Mouse (Mus musculus): ENCODE data around the gene Tlr13. TPM values are rescaled to one million over a fixed set of nuclear protein-coding genes. Genes with fewer than 3 reads are reported as not detected.

The Tlr13 gene
- 0.82 and 1.0 TPM in 2 replicates for polyA plus RNA-seq (2012; rRNA removed)

DNA sequence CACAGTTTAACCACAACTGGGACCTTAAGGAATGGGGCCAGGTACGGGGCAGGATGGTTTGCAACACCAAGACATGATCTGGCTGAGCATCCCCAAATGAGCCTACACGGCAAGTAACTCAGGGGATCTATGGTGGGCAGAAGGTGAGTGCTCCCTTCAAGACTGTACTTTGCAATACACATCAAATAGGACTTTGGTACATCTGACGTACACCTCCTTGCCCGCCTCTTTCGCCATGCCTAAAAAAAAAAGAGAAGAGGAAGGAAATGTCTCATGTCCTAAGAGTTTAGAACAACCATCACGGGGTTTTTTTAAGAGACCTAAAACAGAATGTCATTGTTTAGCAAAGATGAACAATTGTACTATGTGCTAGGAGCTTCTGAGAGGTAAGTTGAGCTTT, at the start of gene Tlr13:
Gene Tlr13 (plus strand): TSS at position 269 of the 400 bp plus-strand sequence.
- DNase-seq (ENCODE audit: low read depth), result no peak

DNA sequence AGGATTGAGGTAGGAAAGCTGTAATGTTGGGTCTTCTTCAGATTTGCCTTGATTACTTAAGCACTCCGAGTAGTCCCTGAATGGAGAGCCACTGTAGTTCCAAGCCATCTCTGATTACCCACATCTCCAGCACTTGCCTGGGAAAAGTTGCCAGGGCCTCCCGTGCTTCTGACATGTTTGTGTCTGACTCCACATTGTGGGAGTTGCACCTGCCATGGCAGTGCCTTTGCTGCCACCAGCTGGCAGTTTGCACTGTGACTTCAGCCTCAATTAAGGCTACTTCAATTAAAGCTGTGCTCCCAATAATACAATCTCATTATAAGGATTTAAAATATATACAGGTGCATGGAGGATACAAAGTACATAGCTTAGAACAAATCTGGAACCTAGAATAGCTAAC, 37.5 kb upstream of the Tlr13 start:
- no peak for DNase-seq (ENCODE audit: low read depth)

DNA sequence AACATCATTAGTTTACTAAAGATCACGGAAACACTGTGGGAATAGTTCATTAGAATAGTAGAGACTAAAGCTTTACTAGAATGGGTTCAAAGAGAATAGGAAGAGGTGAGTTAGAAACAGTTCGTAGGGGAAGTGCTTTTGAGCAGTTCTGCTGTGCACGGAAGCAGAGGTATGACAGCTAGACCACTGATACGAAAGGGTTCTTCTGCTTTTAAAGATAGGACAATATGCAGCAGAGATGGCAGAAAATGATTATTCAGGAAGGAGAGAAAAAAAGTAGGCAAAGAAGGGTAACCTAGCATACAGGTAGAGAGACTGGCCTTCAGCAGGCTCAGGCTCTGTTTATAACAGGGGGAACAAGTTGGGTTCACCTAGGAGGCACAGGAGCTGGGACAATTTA, 29.1 kb upstream of the Tlr13 start:
- DNase-seq (ENCODE audit: low read depth), result no peak

DNA sequence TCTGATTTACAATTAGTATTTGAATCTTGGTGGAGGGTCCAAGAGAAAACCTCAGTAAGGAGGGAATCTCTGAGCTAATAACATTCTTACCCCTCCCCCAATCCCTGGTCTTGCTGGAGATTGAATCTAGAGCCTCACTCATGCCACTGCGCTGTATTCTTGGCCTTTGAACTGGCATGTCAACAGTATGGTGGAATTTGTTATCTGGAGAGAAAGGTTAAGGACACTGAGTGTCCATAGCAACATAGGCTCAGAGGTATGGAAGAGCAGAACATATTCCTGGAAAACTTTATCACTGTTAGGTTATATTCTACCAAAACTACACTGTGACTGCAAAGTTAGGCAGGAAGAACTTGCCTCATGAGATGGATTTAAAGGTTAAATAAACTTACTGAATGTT, 28.3 kb upstream of the Tlr13 start:
- DNase-seq (ENCODE audit: low read depth), result no peak

DNA sequence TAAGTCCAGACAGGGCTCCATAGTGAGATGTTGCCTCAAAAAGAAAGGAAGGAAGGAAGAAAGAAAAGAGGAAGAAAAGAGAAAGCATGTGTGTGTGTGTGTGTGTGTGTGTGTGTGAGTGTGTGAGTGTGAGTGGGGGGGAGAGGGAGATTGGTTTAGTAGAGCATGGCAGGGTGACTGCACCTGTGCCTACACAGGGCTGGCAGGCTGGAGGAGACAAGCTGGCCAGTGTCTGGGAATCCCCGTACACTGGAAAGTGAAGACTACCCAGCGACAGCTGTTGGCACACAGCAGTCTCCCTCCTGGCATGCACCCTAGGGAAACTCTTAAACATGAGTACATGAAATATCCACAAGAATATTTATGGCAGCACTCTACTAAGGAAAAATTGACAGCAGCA, 20.2 kb upstream of the Tlr13 start:
- DNase-seq (ENCODE audit: low read depth), result no peak

DNA sequence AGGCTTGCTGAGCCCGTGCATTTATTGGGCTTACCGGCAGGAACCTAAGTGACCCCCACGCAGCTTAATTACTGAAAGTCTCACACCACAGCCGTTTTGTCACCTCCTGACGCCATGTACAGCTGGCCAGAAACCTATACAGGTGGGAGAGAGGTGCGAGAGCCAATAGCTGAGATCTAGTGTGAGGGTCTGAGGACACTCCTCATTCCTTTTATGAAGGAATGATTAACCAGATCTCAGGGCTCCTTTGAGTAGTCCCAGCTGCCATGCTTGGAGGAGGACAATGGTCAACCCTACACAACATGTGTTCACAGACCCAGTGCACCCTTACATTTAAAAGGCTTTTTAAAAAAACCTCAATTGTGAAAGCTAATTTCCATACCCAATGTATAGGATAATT, 14.7 kb upstream of the Tlr13 start:
- no peak for DNase-seq (ENCODE audit: low read depth)

DNA sequence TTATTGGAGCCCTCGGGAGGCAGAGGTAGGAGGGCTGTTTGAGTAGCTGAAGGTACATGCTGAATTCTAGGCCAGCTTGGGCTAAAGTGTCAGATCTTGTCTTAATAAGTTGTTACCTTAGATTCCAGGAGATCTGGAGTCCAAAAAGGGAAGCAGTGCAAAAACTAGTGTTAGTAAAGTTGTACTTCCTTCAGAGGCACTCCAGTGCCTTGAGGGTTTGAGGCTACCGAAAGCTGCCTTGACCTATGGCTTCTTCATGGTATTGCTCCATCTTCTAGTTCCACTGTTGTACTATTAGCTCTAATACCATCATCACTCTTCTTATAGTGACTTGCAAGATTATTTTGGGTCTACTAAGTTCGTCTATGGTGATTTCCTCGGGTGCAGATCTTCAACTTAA, 13.1 kb upstream of the Tlr13 start:
- no peak for DNase-seq (ENCODE audit: low read depth)

DNA sequence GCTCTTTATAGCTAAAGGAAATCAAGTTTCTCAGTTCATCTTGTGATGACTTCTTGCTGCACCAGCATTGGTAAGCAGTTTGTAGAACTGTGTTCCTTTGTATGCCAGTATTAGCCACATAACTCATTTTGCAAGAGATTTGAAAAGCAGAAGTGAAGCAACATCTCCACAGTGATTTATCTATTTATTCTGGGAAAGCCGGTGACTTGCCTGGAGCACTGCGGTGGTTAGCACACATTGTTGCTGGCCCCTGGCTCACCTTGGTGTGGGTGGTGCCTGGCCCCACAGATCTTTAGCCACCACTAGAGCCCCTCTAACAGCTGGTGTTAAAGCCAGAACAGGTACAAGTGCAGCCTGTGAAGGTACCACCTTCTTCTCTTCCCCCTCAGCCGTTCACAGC, 8.1 kb upstream of the Tlr13 start:
- DNase-seq (ENCODE audit: low read depth), result no peak

DNA sequence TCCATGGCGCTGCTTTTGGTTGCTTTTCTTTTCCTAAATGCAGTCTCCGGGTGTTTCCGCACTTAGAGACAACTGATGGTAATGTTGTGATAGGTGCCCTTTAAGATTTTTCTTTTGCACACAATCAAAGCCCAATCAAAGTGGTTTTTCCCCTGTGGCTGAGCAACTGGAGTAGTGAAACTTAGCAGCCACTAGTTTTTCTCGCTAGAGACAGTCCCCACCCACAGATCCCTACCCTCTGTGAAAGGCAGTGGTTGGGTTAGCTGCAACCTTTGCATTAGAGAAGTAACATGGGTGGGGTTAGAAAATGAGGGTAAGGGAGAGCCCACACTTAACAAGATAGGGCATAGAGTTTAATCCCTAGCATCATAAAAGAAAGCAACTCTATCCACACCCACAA, 7.5 kb upstream of the Tlr13 start:
- DNase-seq (ENCODE audit: low read depth), result no peak

DNA sequence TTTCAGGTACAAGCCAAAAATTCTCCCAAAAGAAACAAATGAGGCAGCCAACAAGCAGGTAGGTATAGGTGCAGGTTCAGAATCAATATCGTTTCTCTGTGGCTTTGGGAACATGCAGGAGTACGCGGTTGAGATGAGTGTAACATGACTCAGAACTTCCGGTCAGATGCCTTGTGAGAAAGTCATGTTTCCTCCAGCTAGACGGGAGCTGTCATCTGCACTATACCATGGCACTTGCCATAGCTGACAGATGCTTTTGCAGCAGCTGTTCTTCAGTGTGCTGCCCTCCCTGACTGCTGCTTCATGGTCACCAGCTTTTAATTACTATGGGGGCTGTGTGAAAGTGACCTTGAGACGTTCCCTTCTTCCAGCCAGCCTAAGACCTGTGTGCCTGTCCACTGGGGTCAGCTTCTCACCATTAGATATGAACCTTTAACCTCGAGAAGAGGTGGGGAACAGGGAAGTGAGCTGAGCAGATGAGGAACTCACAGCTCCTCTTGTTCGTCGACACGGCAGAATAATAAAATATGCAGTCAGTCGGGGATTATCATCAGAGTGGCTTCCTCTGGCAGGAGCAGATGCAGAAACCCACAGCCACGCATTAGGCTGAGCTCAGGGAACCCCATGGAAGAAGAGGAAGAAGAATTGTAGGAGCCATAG, 7.0 kb upstream of the Tlr13 start:
- no peak for DNase-seq (ENCODE audit: low read depth)

DNA sequence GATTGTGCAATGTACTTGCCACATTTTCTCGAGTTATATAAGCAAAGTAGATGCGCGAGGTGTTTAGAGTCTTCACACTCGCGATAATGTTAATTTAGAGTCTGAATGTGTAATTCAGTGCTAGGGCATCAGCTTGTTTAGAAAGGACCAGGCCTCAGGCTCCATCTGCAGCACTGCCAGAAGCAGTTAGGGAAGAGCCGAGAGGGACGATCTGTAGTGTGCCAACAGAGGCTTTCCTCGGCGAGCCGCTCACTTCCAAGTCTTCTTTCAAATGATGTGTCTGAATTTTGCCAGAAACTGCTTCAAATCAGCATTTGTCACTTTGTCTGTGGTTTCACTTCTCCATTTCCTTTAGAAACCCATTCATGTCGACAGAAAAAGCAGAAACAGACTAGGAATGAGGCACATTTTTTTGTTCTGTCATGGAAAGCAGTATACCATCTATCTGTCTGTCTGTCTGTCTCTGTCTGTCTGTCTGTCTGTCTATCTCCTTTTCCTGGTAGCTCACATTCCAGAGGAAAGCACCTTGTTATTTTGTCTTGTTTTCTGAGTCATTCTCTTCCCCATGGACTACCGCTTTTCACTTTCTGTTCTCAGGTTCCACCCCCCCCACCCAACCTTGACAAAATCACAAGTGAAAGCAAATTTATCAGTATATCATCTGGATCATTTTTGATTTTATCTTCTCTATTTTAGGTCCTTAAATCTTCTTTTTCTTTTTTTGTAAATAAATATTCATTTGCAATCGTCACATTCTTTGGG, 3.5 kb upstream of the Tlr13 start:
- no peak for DNase-seq (ENCODE audit: low read depth)

DNA sequence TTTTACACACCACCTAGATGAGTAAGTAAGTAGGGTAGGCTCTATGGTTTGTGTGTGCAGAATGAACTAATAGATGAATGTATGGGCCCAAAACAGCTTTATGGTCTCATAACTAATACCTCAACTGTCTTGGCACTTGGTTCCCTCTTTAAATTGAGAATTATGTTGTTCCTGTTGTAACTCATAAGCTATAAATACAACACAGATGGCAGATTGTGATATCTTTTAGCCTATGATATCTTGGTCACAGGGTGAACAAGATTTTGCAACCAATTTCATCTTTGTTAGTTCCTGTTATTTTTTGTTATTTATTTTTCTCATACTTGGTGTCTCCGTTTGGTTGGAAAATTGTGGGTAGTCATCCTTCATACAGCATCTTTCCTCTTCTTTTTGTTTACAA, 5.2 kb downstream of the Tlr13 start:
- DNase-seq (ENCODE audit: low read depth), result no peak

DNA sequence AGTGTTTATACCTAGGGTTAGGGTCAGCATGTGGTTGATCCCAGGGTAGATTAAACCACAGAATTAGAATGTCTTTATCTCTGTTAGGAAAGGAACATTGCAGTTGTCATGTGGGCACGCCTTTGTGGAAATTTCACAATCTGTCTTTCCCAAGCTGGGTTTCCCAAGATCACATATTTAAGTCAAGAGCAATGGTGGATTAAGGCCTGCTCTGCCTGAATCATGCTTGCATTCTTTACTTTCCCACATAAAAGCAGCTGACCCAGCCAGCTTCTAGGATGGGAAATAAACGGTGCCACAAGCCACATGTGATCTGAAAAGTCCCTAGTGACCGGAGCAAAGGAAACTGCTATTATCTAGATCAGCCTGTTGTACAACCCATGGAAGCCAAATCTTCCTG, 6.5 kb downstream of the Tlr13 start:
- DNase-seq (ENCODE audit: low read depth), result no peak

DNA sequence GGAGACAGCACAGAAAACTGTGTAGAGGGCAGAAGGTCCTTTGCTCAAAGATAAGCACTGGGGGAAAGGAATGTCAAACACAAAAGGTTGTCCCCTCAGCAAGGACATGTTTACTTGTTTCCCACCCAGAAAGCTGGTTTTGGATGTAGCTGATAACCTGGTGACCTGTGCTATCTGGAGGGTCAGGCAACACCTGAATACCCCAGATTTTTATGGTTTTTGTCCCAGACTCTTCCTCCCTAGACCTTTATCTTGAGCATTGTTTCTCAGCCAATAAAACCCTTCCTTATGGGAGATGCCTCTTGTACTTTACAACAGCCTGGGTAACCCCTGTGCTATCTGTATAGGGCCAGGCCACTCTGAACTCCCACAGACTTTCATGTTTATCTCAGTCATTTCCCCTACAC, 11.2 kb downstream of the Tlr13 start:
- no peak for DNase-seq (ENCODE audit: low read depth)

DNA sequence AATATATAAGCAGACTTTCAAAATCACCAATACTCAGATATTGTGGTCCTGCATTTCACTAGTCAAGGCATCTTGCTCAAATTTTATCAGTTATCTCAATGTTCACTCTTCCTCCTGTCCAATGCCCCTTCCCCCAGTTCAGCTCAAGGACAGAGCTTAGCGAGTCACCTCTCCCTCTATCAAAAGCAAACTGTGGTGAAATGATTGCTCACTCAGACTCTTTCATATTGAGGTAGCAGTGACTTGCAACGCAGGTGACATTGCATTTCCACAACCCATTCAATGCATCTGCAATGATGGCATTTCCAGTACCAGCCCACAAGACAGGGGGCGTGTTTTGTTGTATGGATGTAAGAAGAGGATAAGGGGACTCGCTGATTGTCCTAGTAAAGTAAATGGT, 12.9 kb downstream of the Tlr13 start:
- DNase-seq (ENCODE audit: low read depth), result no peak

DNA sequence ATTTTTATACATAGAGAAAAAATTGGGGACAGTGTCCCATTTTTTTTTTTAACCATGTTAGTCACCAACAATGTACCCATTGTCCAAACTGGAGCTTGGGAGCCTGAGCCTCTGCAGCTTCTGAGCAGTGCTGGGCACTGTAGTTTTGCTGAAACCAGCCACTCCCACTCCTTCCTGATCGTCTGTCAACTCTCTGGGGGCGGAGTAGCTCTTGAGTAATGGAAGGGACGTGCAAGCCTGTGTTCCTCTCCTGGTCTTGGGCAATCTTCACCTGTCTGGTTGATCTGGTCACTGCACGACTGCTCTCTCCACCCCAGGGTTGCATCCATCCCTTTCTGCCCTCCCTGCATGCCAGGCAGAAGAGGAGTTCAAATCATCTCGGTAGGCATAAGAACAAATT, 21.0 kb downstream of the Tlr13 start:
- DNase-seq (ENCODE audit: low read depth), result no peak

DNA sequence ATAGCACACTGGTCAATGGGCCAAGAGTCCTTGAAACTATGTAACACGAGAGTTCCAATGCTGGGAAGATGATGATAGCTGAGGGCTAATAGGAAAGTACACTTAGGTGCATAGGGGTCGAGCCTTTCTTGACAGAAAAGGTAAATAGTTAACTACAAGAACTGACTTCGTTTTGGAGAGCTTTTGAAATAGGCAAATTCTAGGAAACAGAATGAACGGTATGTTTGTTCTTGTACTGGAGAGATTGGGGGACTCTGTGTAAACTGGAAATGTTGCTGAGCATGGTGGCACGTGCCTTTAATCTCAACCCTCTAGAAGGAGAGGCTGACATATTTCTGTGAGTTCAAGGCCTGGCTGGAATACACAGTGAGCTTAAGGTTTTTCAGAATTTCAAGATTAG, 21.6 kb downstream of the Tlr13 start:
- no peak for DNase-seq (ENCODE audit: low read depth)

DNA sequence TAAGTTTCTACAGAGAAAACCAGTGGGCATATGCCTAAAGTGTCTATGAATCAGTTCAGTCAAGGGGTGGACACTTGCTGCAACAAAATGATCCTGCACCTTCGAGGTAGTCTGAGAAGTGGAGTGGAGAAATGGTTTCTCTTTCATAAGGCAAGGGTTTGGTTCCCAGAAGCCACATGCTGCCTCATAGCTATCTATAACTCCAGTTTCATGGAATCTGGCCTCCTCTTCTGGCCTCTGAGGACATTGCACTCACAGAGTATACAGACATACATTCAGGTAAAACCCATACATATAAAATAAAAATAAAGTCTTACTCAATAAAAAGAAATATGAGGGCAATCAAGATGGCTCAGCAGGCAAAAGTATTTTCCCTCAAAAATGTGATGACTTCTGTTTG, 22.1 kb downstream of the Tlr13 start:
- DNase-seq (ENCODE audit: low read depth), result no peak

DNA sequence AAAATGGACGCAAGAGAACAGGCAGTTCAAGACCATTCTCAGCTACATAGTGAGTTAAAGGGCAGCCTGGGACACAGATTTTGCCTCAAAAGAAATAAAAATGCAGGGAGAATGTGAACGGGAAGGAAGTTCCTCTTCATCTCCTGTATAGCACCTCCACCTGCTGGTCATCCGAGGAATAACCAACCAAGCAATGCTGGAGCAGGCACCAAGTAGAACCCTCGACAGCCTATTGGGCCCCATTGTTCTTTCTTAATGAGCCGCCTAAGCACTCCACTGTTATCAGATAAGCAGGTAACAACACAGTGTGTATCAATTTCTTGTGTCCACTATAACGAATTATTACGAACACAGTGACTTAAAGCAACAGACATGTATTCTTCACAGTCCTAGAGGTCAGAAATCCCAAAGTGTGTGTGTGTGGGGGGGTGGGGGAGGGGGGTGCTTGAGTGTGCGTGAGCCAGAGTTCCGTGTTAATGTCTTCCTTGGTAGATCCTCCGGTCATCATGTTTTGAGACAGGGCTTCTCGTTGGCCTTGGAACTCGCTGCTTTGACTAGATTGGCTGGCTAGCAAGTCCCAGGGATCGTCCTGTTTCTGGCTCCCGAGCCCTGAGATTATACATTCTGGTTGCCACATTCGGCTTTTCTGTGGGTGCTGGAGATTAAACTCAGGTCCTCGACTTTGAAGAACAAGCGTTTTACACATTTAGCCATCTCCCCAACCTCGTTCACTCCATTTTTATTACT, 28.3 kb downstream of the Tlr13 start:
- DNase-seq (ENCODE audit: low read depth), result no peak

DNA sequence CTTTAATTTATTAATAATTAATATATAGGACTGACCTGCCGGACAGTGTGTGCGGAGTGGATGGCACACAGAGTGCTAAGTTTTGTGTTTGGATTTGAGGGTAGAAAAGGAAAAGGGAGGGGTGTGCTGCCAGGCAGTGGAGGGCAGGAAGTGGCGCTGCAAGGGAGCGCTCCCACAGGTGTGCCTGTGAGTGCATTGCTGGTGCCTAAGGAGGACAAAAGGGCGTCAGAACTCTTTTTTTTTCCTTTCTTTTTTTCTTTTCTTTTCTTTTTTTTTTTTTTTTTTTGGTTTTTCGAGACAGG, 28.8 kb downstream of the Tlr13 start:
- no peak for DNase-seq (ENCODE audit: low read depth)

DNA sequence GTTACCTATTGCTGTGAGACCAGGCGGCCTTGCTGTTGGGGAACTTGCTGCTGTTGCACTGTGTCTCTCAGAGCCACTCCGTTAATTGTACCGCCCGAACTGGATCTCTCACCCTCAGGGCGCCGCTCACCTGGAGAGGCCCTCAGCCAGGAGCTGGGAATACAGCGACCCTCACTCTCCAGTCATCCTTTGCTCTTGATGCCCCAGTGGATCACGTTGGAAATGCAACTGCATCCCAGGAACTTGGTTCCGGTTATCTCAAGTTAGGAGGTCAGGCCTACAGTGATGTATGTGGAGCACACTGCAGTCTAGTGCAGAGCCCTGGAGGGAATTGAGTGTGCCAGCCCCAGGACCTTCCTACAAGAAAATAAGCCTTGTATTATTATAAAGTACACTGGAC, 33.3 kb downstream of the Tlr13 start:
- DNase-seq (ENCODE audit: low read depth), result no peak

DNA sequence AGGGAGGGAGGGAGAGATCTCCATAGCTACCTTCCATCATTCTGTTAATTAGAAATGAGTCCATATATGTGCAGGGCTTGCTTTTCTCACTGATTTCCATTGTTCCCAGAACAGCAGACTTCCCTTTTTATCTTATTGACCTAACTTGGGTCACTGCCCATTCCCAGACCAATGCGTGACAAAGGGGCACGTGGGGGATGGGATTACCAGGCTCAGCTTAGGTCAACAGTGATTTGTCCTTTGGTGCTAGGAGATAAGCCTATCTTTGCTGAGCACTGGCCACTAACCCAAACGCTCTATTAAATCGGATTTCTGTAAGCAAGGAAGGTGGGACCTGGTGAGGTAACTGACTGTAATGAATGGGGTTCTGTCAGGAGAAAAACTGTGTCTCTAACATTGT, 41.3 kb downstream of the Tlr13 start:
- no peak for DNase-seq (ENCODE audit: low read depth)

DNA sequence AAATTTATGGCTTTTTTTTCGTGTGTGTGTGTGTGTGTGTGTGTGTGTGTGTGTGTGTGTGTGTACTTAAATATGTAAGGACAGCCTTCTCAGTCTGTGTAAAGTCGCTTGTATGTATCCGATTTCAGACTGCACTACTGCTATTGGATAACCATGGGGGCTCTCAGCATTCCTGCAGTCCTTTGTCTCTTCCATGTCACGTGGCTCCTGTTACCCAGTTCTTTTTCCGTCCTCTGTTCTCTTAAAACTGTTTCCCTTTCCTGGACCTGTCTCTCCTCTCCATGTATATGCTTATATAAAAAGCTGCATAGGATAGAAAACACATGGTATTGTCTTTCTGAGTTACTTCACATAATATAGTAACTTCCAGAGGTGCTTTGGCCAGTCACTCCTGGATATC, 42.7 kb downstream of the Tlr13 start:
- no peak for DNase-seq (ENCODE audit: low read depth)
